Mouse (Mus musculus) cortical plate, adult 2 months (tissue): ENCODE data around the gene Arhgef38.

ENCODE experiments used
- CTCF ChIP-seq: fragments of 200-500 bp; IDR thresholded peaks from 2 replicates; pipeline ENCODE4 v1.5.1; 2011; ENCODE audit warnings: mild to moderate bottlenecking, control low read depth, low read length; ENCODE audit not compliant: insufficient read depth; ENCODE audit errors: extremely low read depth
- POLR2A ChIP-seq: fragments of 200-500 bp; IDR thresholded peaks from 2 replicates; pipeline ENCODE4 v1.6.1; 2011; ENCODE audit warnings: mild to moderate bottlenecking, low read length, control low read depth; ENCODE audit not compliant: insufficient read depth; ENCODE audit errors: extremely low read depth

DNA sequence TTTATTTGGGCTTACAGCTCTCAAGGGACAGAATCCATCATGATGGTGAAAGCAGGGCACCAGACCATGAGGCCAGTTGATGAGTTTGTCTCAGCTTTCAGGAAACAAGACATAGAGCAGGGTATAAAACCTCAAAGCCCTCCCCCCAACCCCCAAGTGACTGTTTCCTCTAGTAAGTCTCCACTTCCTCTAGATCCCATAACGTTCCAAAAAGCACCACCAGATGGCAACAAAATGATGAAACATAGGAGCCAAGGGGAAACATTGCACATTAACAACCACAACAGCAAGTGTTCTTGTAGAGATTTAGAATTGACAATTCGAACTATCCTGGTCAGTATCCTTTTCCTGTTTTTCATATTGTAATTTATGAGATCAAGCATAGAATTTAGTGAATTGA, 123.0 kb downstream of the Arhgef38 start:
- TF ChIP-seq CTCF (peak; percentile 24; the same call in 1 of the 2 replicates), POLR2A (no peak)
